16 mouse cellular contexts compared by ENCODE assay signal in genomic region chr17:50495216-50495889, GRCm38 (mm10). TPM values are rescaled to one million over a fixed set of nuclear protein-coding genes. Genes with fewer than 3 reads are reported as not detected.
DNase-seq lines count a peak whose midpoint lies in the region; ATAC-seq and TF ChIP-seq lines count a peak whose summit lies in the region.
"Had no signal": no experiment of that assay in that cellular context is flagged by ENCODE, and none has a peak within 500 bp of the region (broad histone marks: within the 10 kb centered on the region; RNA-seq: fewer than 3 reads in every experiment).

No protein-coding gene starts in this region.

- intact Hi-C loops in heart, adult 2 months (cut with DNase I): no loop called here

- H3K9ac ChIP-seq in neural tube, embryonic 15.5 days (replicated peaks): no peak overlapping the region
- H3K9ac ChIP-seq in heart, adult 2 months (ENCODE audit: low read depth, low read length): no peak overlapping the region
- H3K9ac ChIP-seq in midbrain, embryonic 16.5 days (ENCODE audit: low read depth, low read length): no peak overlapping the region
- H3K9ac ChIP-seq: forebrain, embryonic 13.5 days; midbrain, embryonic 15.5 days had no signal

- no peaks in the 10 kb centered on the region for H3K27me3 ChIP-seq in neural tube, embryonic 15.5 days (replicated peaks)
- no peaks in the 10 kb centered on the region for H3K27me3 ChIP-seq in heart, adult 2 months (ENCODE audit: control insufficient read depth, insufficient read depth, low read length)
- no peaks in the 10 kb centered on the region; the same call in 1 of the 2 replicates for H3K27me3 ChIP-seq in midbrain, embryonic 16.5 days (ENCODE audit: control insufficient read depth, insufficient read depth, low read depth, low read length)
- H3K27me3 ChIP-seq: forebrain, embryonic 13.5 days; midbrain, embryonic 15.5 days had no signal

- ATAC-seq in neural tube, embryonic 15.5 days (ENCODE audit: low FRiP score): no peak
- peak; percentile 35; the same call in 1 of the 2 replicates for ATAC-seq in erythroid progenitor cell, adult 5-6 weeks (replicated peaks; ENCODE audit: low FRiP score, poor library complexity, severe bottlenecking)
- ATAC-seq in midbrain, embryonic 16.5 days: no peak
- ATAC-seq: forebrain, embryonic 13.5 days; intestine, postnatal 0 days; midbrain, embryonic 15.5 days had no signal

- no peak for TF ChIP-seq EP300 in heart, adult 2 months (IDR thresholded peaks at IDR 0.05; ENCODE audit: insufficient read depth, low read depth, low read length)

- 68% methylated on average over 10 of the region's 10 CpGs for WGBS in neural tube, embryonic 15.5 days
- WGBS in heart, adult 2 months: 75% methylated on average over 10 of the region's 10 CpGs
- WGBS in midbrain, embryonic 16.5 days: 66% methylated on average over 10 of the region's 10 CpGs

- no peak overlapping the region for H3K4me2 ChIP-seq in neural tube, embryonic 15.5 days
- no peak overlapping the region for H3K4me2 ChIP-seq in midbrain, embryonic 16.5 days (ENCODE audit: low read length)
- H3K4me2 ChIP-seq: forebrain, embryonic 13.5 days; midbrain, embryonic 15.5 days had no signal

- no peak overlapping the region for H3K4me3 ChIP-seq in neural tube, embryonic 15.5 days (replicated peaks)
- H3K4me3 ChIP-seq in heart, adult 2 months: no peak overlapping the region
- H3K4me3 ChIP-seq in midbrain, embryonic 16.5 days (ENCODE audit: low read depth, low read length): no peak overlapping the region
- H3K4me3 ChIP-seq: forebrain, embryonic 13.5 days; midbrain, embryonic 15.5 days had no signal

- H3K79me2 ChIP-seq in heart, adult 2 months (replicated peaks; ENCODE audit: control insufficient read depth, insufficient read depth, low read length): no peaks in the 10 kb centered on the region

- TF ChIP-seq CTCF in heart, adult 2 months (IDR thresholded peaks at IDR 0.05): no peak

- no peaks in the 10 kb centered on the region for H3K36me3 ChIP-seq in neural tube, embryonic 15.5 days
- H3K36me3 ChIP-seq in heart, adult 2 months (ENCODE audit: control insufficient read depth, insufficient read depth, low read length): no peaks in the 10 kb centered on the region
- H3K36me3 ChIP-seq in midbrain, embryonic 16.5 days (ENCODE audit: control insufficient read depth, insufficient read depth, low read length): no peaks in the 10 kb centered on the region
- H3K36me3 ChIP-seq: midbrain, embryonic 15.5 days had no signal

- H3K4me1 ChIP-seq in neural tube, embryonic 15.5 days: no peaks in the 10 kb centered on the region
- no peaks in the 10 kb centered on the region for H3K4me1 ChIP-seq in heart, adult 2 months (ENCODE audit: control insufficient read depth, insufficient read depth, low read length)
- H3K4me1 ChIP-seq in midbrain, embryonic 16.5 days (ENCODE audit: control insufficient read depth, insufficient read depth, low read length): peaks cover 3% of the 10 kb centered on the region; the same call in 1 of the 2 replicates
- H3K4me1 ChIP-seq: midbrain, embryonic 15.5 days had no signal

- peak; percentile 51 for DNase-seq in embryo, embryonic 10 days (ENCODE audit: low spot score)
- DNase-seq in embryo, embryonic 9.5 days (ENCODE audit: extremely low spot score): no peak
- peak; percentile 36 for DNase-seq in neural tube, embryonic 10.5 days (ENCODE audit: extremely low spot score, low spot score)
- DNase-seq in retina, postnatal 1 day: peak; percentile 43
- DNase-seq in heart, adult 2 months: no peak
- DNase-seq: heart, adult 18-20 months; heart, postnatal 36 days; kidney, postnatal 14 days; lung, postnatal 36 days; thymus, adult 18-20 months had no signal

- no peak overlapping the region for H3K27ac ChIP-seq in neural tube, embryonic 15.5 days (replicated peaks)
- H3K27ac ChIP-seq in heart, adult 2 months: no peak overlapping the region
- no peak overlapping the region for H3K27ac ChIP-seq in midbrain, embryonic 16.5 days (ENCODE audit: low read length)
- H3K27ac ChIP-seq: forebrain, embryonic 13.5 days; midbrain, embryonic 15.5 days had no signal

- no peak for TF ChIP-seq POLR2A in heart, adult 2 months (IDR thresholded peaks at IDR 0.05; ENCODE audit: insufficient read depth, low read depth, low read length)

- H3K9me3 ChIP-seq in neural tube, embryonic 15.5 days (replicated peaks): no peaks in the 10 kb centered on the region
- no peaks in the 10 kb centered on the region for H3K9me3 ChIP-seq in midbrain, embryonic 16.5 days (replicated peaks; ENCODE audit: control insufficient read depth, low read length, poor library complexity, severe bottlenecking)
- H3K9me3 ChIP-seq: forebrain, embryonic 13.5 days; midbrain, embryonic 15.5 days had no signal

RNA-seq across cellular contexts. Expression of gene Plcl2, which starts 13.8 kb away (rescaled TPM):
- 8.6 and 9.3 TPM in 2 replicates for polyA plus RNA-seq in neural tube, embryonic 15.5 days (2015; fragmentation: Nextera tagmentation; extraction: Ambion mirVana)
- 145 and 168 TPM in 2 replicates for total RNA-seq in erythroid progenitor cell, adult 5-6 weeks (2015; ENCODE audit: low replicate concordance)
- total RNA-seq in erythroid progenitor cell, adult 5-6 weeks (2017; ENCODE audit: low replicate concordance): 165 and 173 TPM in 2 replicates
- 1 to 10 TPM; 7.5 to 8.0 TPM for total RNA-seq in heart, adult 2 months (2021)
- 2.8 and 6.1 TPM in 2 replicates for polyA plus RNA-seq in heart, adult 2 months (2012; rRNA removed)
- 9.2 and 9.7 TPM in 2 replicates for polyA plus RNA-seq in midbrain, embryonic 16.5 days (2015; fragmentation: Nextera tagmentation; extraction: Ambion mirVana)

Comparison
In these comparisons a context has a peak if more than half of its experiments do, and no peak if none do; other contexts are left out.
1. DNase-seq: peak in embryo, embryonic 10 days (single experiment), neural tube, embryonic 10.5 days (single experiment) and retina, postnatal 1 day (single experiment); none in embryo, embryonic 9.5 days (single experiment) and heart, adult 2 months (0 of 2).